In genomic region chr14:36937080-36937878, GRCm38 (mm10) we compare ENCODE assay signal across 8 mouse cellular contexts. TPM values are rescaled to one million over a fixed set of nuclear protein-coding genes. Genes with fewer than 3 reads are reported as not detected.
A peak's percentile ranks its signal among the peaks of the same experiment; 100 is the strongest.
DNase-seq lines count a peak whose midpoint lies in the region; ATAC-seq lines count a peak whose summit lies in the region.

No protein-coding gene starts in this region.

- peaks cover 30% of the 10 kb centered on the region for H3K36me3 ChIP-seq in kidney, embryonic 15.5 days
- H3K36me3 ChIP-seq in forebrain, embryonic 12.5 days (replicated peaks): peaks cover 14% of the 10 kb centered on the region; the same call in 1 of the 2 replicates
- H3K36me3 ChIP-seq in midbrain, embryonic 16.5 days (ENCODE audit: control insufficient read depth, insufficient read depth, low read length): peaks cover 16% of the 10 kb centered on the region

- H3K9ac ChIP-seq in kidney, embryonic 15.5 days: no peak overlapping the region
- H3K9ac ChIP-seq in forebrain, embryonic 12.5 days: no peak overlapping the region
- no peak overlapping the region for H3K9ac ChIP-seq in midbrain, embryonic 16.5 days (ENCODE audit: low read depth, low read length)

- H3K4me3 ChIP-seq in kidney, embryonic 15.5 days (replicated peaks): no peak overlapping the region
- H3K4me3 ChIP-seq in forebrain, embryonic 12.5 days (replicated peaks): no peak overlapping the region
- no peak overlapping the region for H3K4me3 ChIP-seq in midbrain, embryonic 16.5 days (ENCODE audit: low read depth, low read length)

- no peak overlapping the region for H3K4me2 ChIP-seq in kidney, embryonic 15.5 days
- H3K4me2 ChIP-seq in forebrain, embryonic 12.5 days: no peak overlapping the region
- H3K4me2 ChIP-seq in midbrain, embryonic 16.5 days (ENCODE audit: low read length): no peak overlapping the region

- ATAC-seq in kidney, embryonic 15.5 days (replicated peaks; ENCODE audit: low FRiP score): no peak
- peak; percentile 33; the same call in 1 of the 2 replicates for ATAC-seq in forebrain, embryonic 12.5 days (ENCODE audit: low FRiP score)
- ATAC-seq in midbrain, embryonic 16.5 days: peak; percentile 62; the same call in 1 of the 2 replicates

- DNase-seq in kidney, adult 9 months: peak; percentile 59
- peak; percentile 77 for DNase-seq in CD4-positive, CD25-positive, alpha-beta regulatory T cell, adult 2 months (ENCODE audit: low read depth, low spot score)
- DNase-seq in ZHBTc4 (ENCODE audit: low read depth, low spot score): peak; percentile 59
- peak; percentile 48 to 50 for DNase-seq in kidney, postnatal 4 days
- DNase-seq in yolk sac, embryonic 10.5 days (ENCODE audit: low spot score): no peak

- no peaks in the 10 kb centered on the region for H3K9me3 ChIP-seq in kidney, embryonic 15.5 days (replicated peaks)
- H3K9me3 ChIP-seq in forebrain, embryonic 12.5 days: no peaks in the 10 kb centered on the region
- H3K9me3 ChIP-seq in midbrain, embryonic 16.5 days (replicated peaks; ENCODE audit: control insufficient read depth, low read length, poor library complexity, severe bottlenecking): no peaks in the 10 kb centered on the region

- H3K27me3 ChIP-seq in kidney, embryonic 15.5 days: no peaks in the 10 kb centered on the region
- no peaks in the 10 kb centered on the region for H3K27me3 ChIP-seq in forebrain, embryonic 12.5 days
- H3K27me3 ChIP-seq in midbrain, embryonic 16.5 days (ENCODE audit: control insufficient read depth, insufficient read depth, low read depth, low read length): no peaks in the 10 kb centered on the region

- 74% methylated on average over 7 of the region's 7 CpGs for WGBS in kidney, embryonic 15.5 days
- 76% methylated on average over 7 of the region's 7 CpGs for WGBS in forebrain, embryonic 12.5 days
- WGBS in midbrain, embryonic 16.5 days: 74% methylated on average over 7 of the region's 7 CpGs

- H3K4me1 ChIP-seq in kidney, embryonic 15.5 days: 0 out of 2 replicates have a peak, but pooled peaks cover 4% of the 10 kb centered on the region
- no peaks in the 10 kb centered on the region for H3K4me1 ChIP-seq in forebrain, embryonic 12.5 days
- H3K4me1 ChIP-seq in midbrain, embryonic 16.5 days (ENCODE audit: control insufficient read depth, insufficient read depth, low read length): 0 out of 2 replicates have a peak, but pooled peaks cover 3% of the 10 kb centered on the region

- no peak overlapping the region for H3K27ac ChIP-seq in kidney, embryonic 15.5 days
- H3K27ac ChIP-seq in forebrain, embryonic 12.5 days: no peak overlapping the region
- 0 out of 2 replicates have a peak overlapping the region, but pooled peaks have one; percentile 37 for H3K27ac ChIP-seq in midbrain, embryonic 16.5 days (ENCODE audit: low read length)

RNA-seq across cellular contexts. Expression of gene Ccser2, which starts 31.3 kb away (rescaled TPM):
- polyA plus RNA-seq in kidney, embryonic 15.5 days (2015; fragmentation: Nextera tagmentation; extraction: Ambion mirVana): 33.9 and 35.1 TPM in 2 replicates
- 36.7 and 37.6 TPM in 2 replicates for polyA plus RNA-seq in forebrain, embryonic 12.5 days (2016; fragmentation: Nextera tagmentation; extraction: Ambion mirVana)
- polyA plus RNA-seq in midbrain, embryonic 16.5 days (2015; fragmentation: Nextera tagmentation; extraction: Ambion mirVana): 92.9 and 97.5 TPM in 2 replicates
